Mouse (Mus musculus) forebrain, embryonic 16.5 days (tissue): ENCODE data around the gene Wfdc21. TPM values are rescaled to one million over a fixed set of nuclear protein-coding genes. Genes with fewer than 3 reads are reported as not detected.
A peak's percentile ranks its signal among the peaks of the same experiment; 100 is the strongest.

Experiments used
- ATAC-seq: fragments of 200-750 bp; cut with Nextera tagmentation; 2 replicates; pipeline ENCODE4 v1.8.0; 2017; ENCODE audit warnings: mild to moderate bottlenecking, moderate library complexity
- H3K27ac ChIP-seq: fragments of 300-500 bp; sonication (generic); 2 replicates; pipeline ENCODE4 v1.5.1; 2014; ENCODE audit warnings: low read length, control low read depth
- H3K27me3 ChIP-seq: fragments of 300-500 bp; sonication (generic); replicated peaks from 2 replicates; pipeline ENCODE4 v1.6.1; 2014; ENCODE audit warnings: low read length; ENCODE audit not compliant: control insufficient read depth, insufficient read depth
- H3K36me3 ChIP-seq: fragments of 300-500 bp; sonication (generic); 2 replicates; pipeline ENCODE4 v1.6.1; 2014; ENCODE audit not compliant: control insufficient read depth, insufficient read depth
- H3K4me1 ChIP-seq: fragments of 300-500 bp; sonication (generic); replicated peaks from 2 replicates; pipeline ENCODE4 v1.6.1; 2014; ENCODE audit warnings: low read length; ENCODE audit not compliant: control insufficient read depth, insufficient read depth
- H3K4me2 ChIP-seq: fragments of 300-500 bp; sonication (generic); 2 replicates; pipeline ENCODE4 v1.6.1; 2014; ENCODE audit warnings: mild to moderate bottlenecking, low read length, control low read depth
- H3K4me3 ChIP-seq: fragments of 300-500 bp; sonication (generic); replicated peaks from 2 replicates; pipeline ENCODE4 v1.5.1; 2014; ENCODE audit warnings: mild to moderate bottlenecking, low read length, control low read depth
- H3K9ac ChIP-seq: fragments of 300-500 bp; sonication (generic); replicated peaks from 2 replicates; pipeline ENCODE4 v1.6.1; 2014; ENCODE audit warnings: low read depth, low read length, control low read depth
- H3K9me3 ChIP-seq: fragments of 300-500 bp; sonication (generic); 2 replicates; pipeline ENCODE4 v1.6.1; 2016; ENCODE audit warnings: low read length; ENCODE audit not compliant: control insufficient read depth
- WGBS: fragments of 180-500 bp; shearing (Covaris S2); extraction: QIAGEN DNeasy Blood & Tissue Kit; methylation state at CpG from one replicate; pipeline ENCODE4 v1.1.7; 2014; 5-methylcytosine and 5-hydroxymethylcytosine counted together
- polyA plus RNA-seq: library from polyadenylated mRNA; unstranded; fragments of >200 nt; fragmentation: Nextera tagmentation; extraction: Ambion mirVana; gene quantifications from 2 replicates; pipeline ENCODE4 v1.2.1, GENCODE M21; 2015

Gene Wfdc21
- polyA plus RNA-seq, 1 experiment from 2014 or later, result not detected

DNA sequence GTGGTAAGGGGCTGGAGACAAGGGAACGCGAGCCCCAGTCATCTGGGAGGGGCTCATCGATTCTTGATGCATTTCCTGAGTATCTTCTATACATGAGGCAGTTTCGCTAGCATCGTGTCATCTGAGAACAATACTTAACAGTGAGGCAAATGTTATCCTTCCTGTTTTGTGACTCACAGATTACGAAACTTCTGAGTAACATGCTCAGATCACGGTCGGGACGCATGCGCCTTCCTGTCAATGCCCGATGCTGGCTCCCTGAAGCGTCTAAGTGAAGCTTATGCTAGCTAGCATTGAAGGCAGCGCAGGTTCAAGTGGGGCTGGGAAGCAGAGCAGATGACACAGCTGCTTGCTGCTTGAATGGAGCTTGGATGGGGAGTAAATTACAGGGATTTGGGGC, 42.5 kb downstream of the Wfdc21 start:
- Histone ChIP-seq H3K9me3 (no peaks in the 10 kb centered on the region), H3K4me2 (no peak overlapping the region), H3K4me1 (no peaks in the 10 kb centered on the region), H3K4me3 (no peak overlapping the region), H3K9ac (no peak overlapping the region), H3K27me3 (0 out of 2 replicates have a peak, but pooled peaks cover 2% of the 10 kb centered on the region), H3K27ac (no peak overlapping the region), H3K36me3 (0 out of 2 replicates have a peak, but pooled peaks cover 2% of the 10 kb centered on the region)
- 79% methylated on average over 13 of the region's 13 CpGs for WGBS
- ATAC-seq, result no peak

- 0 out of 2 replicates have a peak, but pooled peaks cover 2% of the 10 kb centered on the region for H3K36me3 ChIP-seq
- no peak overlapping the region for H3K4me3 ChIP-seq
- 75% methylated on average over 4 of the region's 4 CpGs for WGBS
- H3K27me3 ChIP-seq, result 0 out of 2 replicates have a peak, but pooled peaks cover 2% of the 10 kb centered on the region
- H3K27ac ChIP-seq, result no peak overlapping the region
- ATAC-seq, result no peak
- H3K9me3 ChIP-seq, result no peaks in the 10 kb centered on the region
- H3K4me1 ChIP-seq, result peaks cover 5% of the 10 kb centered on the region
- H3K4me2 ChIP-seq, result no peak overlapping the region
- no peak overlapping the region for H3K9ac ChIP-seq
These were observed 44.4 kb downstream of the Wfdc21 start for GRCm38 (mm10) chr11:83791133-83791532.

DNA sequence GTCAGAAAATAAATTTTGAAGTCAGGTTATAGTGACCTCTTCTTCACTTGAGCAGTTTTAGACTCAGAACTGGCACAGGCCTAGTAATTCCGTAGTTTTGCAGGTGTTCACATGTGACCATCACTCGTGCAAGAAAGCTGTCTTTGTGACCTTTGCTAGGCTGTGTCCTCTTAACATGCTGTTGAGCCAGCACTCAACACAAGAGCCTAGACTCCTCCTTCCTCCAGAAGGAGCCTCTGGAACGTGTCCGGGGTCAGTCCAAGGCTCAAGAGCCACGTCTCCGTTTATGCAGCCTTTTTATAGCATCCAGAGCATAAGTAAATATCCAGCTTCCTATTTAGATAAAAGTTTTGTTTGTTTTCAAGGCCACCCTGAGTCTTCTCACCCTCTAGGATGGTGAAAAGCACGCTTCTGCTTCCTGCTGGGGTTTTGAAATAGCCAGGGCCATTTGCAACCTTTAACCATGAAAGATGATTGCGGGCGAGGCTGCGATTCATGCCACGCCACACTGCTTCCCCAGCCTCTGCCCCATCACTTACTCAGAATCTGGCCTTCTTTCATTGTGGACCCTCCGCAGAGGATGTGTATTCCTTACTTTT, 45.7 kb downstream of the Wfdc21 start:
- H3K4me3 ChIP-seq, result no peak overlapping the region
- WGBS, result 85% methylated on average over 12 of the region's 12 CpGs
- H3K27me3 ChIP-seq, result 0 out of 2 replicates have a peak, but pooled peaks cover 2% of the 10 kb centered on the region
- ATAC-seq, result no peak
- peaks cover 9% of the 10 kb centered on the region for H3K4me1 ChIP-seq
- no peak overlapping the region for H3K9ac ChIP-seq
- no peaks in the 10 kb centered on the region for H3K9me3 ChIP-seq
- H3K4me2 ChIP-seq, result no peak overlapping the region
- H3K27ac ChIP-seq, result no peak overlapping the region
- no peaks in the 10 kb centered on the region for H3K36me3 ChIP-seq

DNA sequence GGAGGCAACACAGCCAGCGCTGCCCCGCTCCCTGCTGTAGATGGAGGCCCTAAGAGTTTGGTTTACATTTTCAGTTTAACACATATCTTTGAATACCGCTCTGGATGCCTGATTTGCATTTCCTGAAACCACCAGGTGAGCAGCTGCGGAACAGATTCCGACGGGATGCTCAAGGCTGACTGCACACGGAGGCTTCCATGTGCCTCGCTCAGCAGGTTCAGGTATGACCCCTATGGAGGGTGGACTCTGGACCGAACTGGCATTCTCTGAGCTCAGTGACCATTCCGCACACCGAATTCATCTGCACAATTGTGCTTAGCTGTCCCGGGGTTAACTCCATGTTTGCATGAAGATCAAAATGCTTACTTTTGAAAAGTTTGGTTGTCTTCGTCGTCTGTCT, 46.5 kb downstream of the Wfdc21 start:
- Histone ChIP-seq H3K4me1 (peaks cover 9% of the 10 kb centered on the region), H3K9ac (no peak overlapping the region), H3K27me3 (0 out of 2 replicates have a peak, but pooled peaks cover 2% of the 10 kb centered on the region), H3K9me3 (no peaks in the 10 kb centered on the region), H3K36me3 (no peaks in the 10 kb centered on the region), H3K4me3 (no peak overlapping the region), H3K4me2 (no peak overlapping the region), H3K27ac (no peak overlapping the region)
- WGBS, result 88% methylated on average over 14 of the region's 14 CpGs
- no peak for ATAC-seq

DNA sequence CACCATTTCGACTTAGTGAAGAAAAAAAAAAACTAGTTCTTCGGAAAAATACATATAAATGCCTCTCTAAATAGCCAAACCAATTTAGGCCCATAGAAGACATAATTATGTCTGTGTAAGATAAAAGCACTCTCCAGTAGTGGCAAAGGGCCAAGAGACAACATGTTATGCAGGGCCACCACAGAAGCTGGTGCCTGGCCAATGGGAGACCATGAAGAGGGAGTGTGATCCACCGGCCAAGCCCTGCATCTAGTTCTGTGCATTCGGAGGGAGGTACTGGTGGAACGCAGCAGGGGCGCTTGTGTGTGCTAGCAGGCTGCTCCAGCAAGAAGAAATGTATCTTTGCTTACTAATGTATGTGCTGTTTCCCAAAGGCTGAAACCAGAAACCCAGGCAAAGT, 49.4 kb downstream of the Wfdc21 start:
- WGBS, result 17% methylated on average over 6 of the region's 6 CpGs
- Histone ChIP-seq H3K27ac (no peak overlapping the region; the same call in 1 of the 2 replicates), H3K4me2 (no peak overlapping the region), H3K9ac (no peak overlapping the region), H3K36me3 (no peaks in the 10 kb centered on the region), H3K9me3 (no peaks in the 10 kb centered on the region), H3K4me1 (peaks cover 9% of the 10 kb centered on the region), H3K4me3 (no peak overlapping the region), H3K27me3 (0 out of 2 replicates have a peak, but pooled peaks cover 2% of the 10 kb centered on the region)
- peak; percentile 85 for ATAC-seq

DNA sequence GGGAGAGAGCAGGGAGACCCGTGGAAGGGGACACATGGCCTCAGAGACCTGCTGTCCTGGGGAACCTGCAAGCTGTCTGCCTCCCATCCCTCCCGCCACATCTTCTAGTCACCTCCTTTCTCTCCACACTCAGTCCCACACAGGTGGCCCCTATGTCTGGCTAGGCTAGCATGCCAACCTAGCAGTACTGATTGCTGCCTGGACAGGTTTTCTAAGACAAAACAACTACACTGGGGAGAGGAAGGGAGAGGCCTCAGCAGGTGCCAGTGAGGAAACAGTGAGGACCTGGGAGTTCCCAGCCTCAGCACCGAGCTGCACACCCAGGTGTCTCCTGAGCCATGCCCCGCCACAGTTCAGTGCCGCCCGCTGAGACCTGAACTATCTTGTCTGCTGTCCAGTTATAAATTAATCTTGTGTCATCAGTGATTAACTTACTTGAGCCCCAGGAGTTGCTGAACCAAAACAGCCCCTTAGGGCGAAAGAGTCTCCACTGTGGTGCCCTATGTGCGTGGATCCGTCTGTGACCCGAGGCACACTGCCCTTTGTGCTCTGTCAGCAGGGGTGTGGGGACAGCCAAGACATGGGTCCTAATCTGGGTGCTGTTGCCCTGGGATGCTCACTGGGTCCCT, 50.4 kb downstream of the Wfdc21 start:
- WGBS, result 82% methylated on average over 10 of the region's 10 CpGs
- Histone ChIP-seq H3K9ac (no peak overlapping the region), H3K4me1 (peaks cover 9% of the 10 kb centered on the region), H3K36me3 (no peaks in the 10 kb centered on the region), H3K9me3 (no peaks in the 10 kb centered on the region), H3K4me2 (no peak overlapping the region), H3K27me3 (0 out of 2 replicates have a peak, but pooled peaks cover 2% of the 10 kb centered on the region), H3K4me3 (no peak overlapping the region), H3K27ac (no peak overlapping the region)
- no peak for ATAC-seq

GRCm38 (mm10) chr11:83799871-83800430, 53.2 kb downstream of the Wfdc21 start:
- no peaks in the 10 kb centered on the region for H3K36me3 ChIP-seq
- H3K4me2 ChIP-seq, result no peak overlapping the region
- H3K4me3 ChIP-seq, result no peak overlapping the region
- H3K4me1 ChIP-seq, result peaks cover 9% of the 10 kb centered on the region
- H3K9ac ChIP-seq, result no peak overlapping the region
- no peak overlapping the region for H3K27ac ChIP-seq
- WGBS, result 74% methylated on average over 12 of the region's 12 CpGs
- ATAC-seq, result no peak
- no peaks in the 10 kb centered on the region for H3K27me3 ChIP-seq
- no peaks in the 10 kb centered on the region for H3K9me3 ChIP-seq

- WGBS, result 67% methylated on average over 8 of the region's 8 CpGs
- H3K9me3 ChIP-seq, result no peaks in the 10 kb centered on the region
These were observed 55.4 kb downstream of the Wfdc21 start for GRCm38 (mm10) chr11:83802166-83802565.

More at GRCm38 (mm10) chr11:83802166-83802565, 55.4 kb downstream of the Wfdc21 start:
- Histone ChIP-seq H3K4me1 (no peaks in the 10 kb centered on the region), H3K4me2 (no peak overlapping the region), H3K4me3 (no peak overlapping the region), H3K27me3 (no peaks in the 10 kb centered on the region), H3K9ac (no peak overlapping the region), H3K27ac (no peak overlapping the region), H3K36me3 (no peaks in the 10 kb centered on the region)
- no peak for ATAC-seq
